Mouse (Mus musculus) Muller cell, postnatal 12 days (primary cell): ENCODE measurements around the gene Cyp26b1.
"Not testable (repeated sequence)": the region's sequence is repeated elsewhere in the genome, so short reads cannot be mapped to it uniquely, and the experiment has no call there.

Source experiments
- DNase-seq: peaks from one replicate; pipeline ENCODE4 v3.0.0-alpha.2; 2015; ENCODE audit errors: inconsistent ontology term

Gene Cyp26b1

GRCm38 (mm10) chr6:84593693-84594092, at the start of gene Cyp26b1:
TSS of gene Cyp26b1 (minus strand) at chr6:84593908.
- DNase-seq = no peak

- DNase-seq = no peak
These were observed 47.3 kb upstream of the Cyp26b1 start for GRCm38 (mm10) chr6:84641062-84641431.

GRCm38 (mm10) chr6:84640324-84641061, 46.8 kb upstream of the Cyp26b1 start:
- DNase-seq = peak; percentile 56

- no peak for DNase-seq
These were observed 44.5 kb upstream of the Cyp26b1 start for GRCm38 (mm10) chr6:84638206-84638605.

- DNase-seq = no peak
These were observed 37.9 kb upstream of the Cyp26b1 start for GRCm38 (mm10) chr6:84631588-84631987.

- no peak for DNase-seq
These were observed 36.6 kb upstream of the Cyp26b1 start for GRCm38 (mm10) chr6:84630276-84630675.

- no peak for DNase-seq
These were observed 35.1 kb upstream of the Cyp26b1 start for GRCm38 (mm10) chr6:84628831-84629230.

GRCm38 (mm10) chr6:84626398-84626797, 32.7 kb upstream of the Cyp26b1 start:
- DNase-seq = no peak

GRCm38 (mm10) chr6:84619166-84619565, 25.5 kb upstream of the Cyp26b1 start:
- no peak for DNase-seq

GRCm38 (mm10) chr6:84617051-84617450, 23.3 kb upstream of the Cyp26b1 start:
- DNase-seq = no peak

GRCm38 (mm10) chr6:84616586-84616985, 22.9 kb upstream of the Cyp26b1 start:
- no peak for DNase-seq

GRCm38 (mm10) chr6:84613561-84613960, 19.9 kb upstream of the Cyp26b1 start:
- no peak for DNase-seq

GRCm38 (mm10) chr6:84601136-84601889, 7.6 kb upstream of the Cyp26b1 start:
- no peak for DNase-seq

GRCm38 (mm10) chr6:84599296-84599695, 5.6 kb upstream of the Cyp26b1 start:
- not testable (repeated sequence) for DNase-seq

GRCm38 (mm10) chr6:84598725-84599124, 5.0 kb upstream of the Cyp26b1 start:
- no peak for DNase-seq

- DNase-seq = no peak
These were observed 918 bp upstream of the Cyp26b1 start for GRCm38 (mm10) chr6:84594626-84595025.

- no peak for DNase-seq
These were observed 2.6 kb downstream of the Cyp26b1 start for GRCm38 (mm10) chr6:84590961-84591745.

- peak; percentile 73 for DNase-seq
These were observed 3.7 kb downstream of the Cyp26b1 start for GRCm38 (mm10) chr6:84589742-84590686.

- peak; percentile 67 for DNase-seq
These were observed 4.6 kb downstream of the Cyp26b1 start for GRCm38 (mm10) chr6:84588895-84589652.

- DNase-seq = peak; percentile 45
These were observed 5.3 kb downstream of the Cyp26b1 start for GRCm38 (mm10) chr6:84588221-84588894.
